Mouse (Mus musculus): Measurements from ENCODE around the gene Snx13.

DNA sequence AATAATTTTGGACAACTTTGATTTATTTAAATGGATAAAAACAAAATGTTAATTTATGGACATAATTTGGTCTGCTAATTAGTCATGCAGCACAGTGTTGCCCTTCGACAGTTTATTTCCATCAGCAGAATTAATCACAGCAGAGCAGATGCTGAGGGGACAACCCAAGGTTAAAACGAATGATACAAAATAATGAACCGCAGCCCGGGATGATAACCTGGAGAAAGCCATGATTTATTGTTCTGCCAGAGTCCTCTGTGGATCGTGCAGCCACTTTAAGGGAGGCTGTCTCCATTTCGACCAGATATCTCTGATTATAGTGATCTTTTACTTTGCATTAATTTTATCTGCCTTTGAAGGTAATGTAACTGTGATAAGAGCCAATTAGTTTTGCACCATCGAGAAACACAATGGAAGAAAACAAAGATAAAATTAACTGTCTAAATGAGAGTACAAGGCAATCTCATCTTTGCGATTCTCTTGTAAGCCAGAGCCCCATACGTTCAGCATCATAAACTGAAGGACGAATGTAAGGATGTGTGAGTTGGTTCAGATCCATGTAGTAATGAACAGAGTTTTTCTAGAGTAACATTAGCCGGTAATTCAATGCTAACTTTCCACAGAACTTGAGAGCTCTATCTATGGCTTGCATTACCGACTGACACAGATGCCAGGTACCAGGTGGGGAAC, 48.1 kb upstream of the Snx13 start:
- TF ChIP-seq CTCF (IDR thresholded peaks at IDR 0.05; ENCODE audit: control insufficient read depth, insufficient read depth, insufficient read length): no peak
- TF ChIP-seq MYOD1 (IDR thresholded peaks at IDR 0.05; ENCODE audit: control insufficient read depth, insufficient read length, low read depth): no peak
- TF ChIP-seq MAX (IDR thresholded peaks at IDR 0.05): no peak
- TF ChIP-seq USF1 (IDR thresholded peaks at IDR 0.05; ENCODE audit: low read depth): no peak
